Mouse (Mus musculus) ES-Bruce4 (cell line): ENCODE measurements around the gene Nfs1. TPM values are rescaled to one million over a fixed set of nuclear protein-coding genes. Genes with fewer than 3 reads are reported as not detected.
"Not testable (repeated sequence)": the region's sequence is repeated elsewhere in the genome, so short reads cannot be mapped to it uniquely, and the experiment has no call there.

Experiments used
- H3K27ac ChIP-seq: 2 replicates; pipeline ENCODE4 v1.5.1; 2012; ENCODE audit warnings: low read length, inconsistent platforms; ENCODE audit not compliant: insufficient read depth
- H3K27me3 ChIP-seq: 2 replicates; pipeline ENCODE4 v1.6.1; 2012; ENCODE audit warnings: mild to moderate bottlenecking, low read length, inconsistent platforms; ENCODE audit not compliant: control insufficient read depth, poor library complexity, insufficient read depth, severe bottlenecking
- H3K36me3 ChIP-seq: 2 replicates; pipeline ENCODE4 v1.6.1; 2012; ENCODE audit warnings: inconsistent platforms, mild to moderate bottlenecking, low read length, moderate library complexity; ENCODE audit not compliant: control insufficient read depth, poor library complexity, insufficient read depth, severe bottlenecking
- H3K4me1 ChIP-seq: one replicate; pipeline ENCODE4 v1.8.1; 2011; ENCODE audit warnings: low read length; ENCODE audit not compliant: control insufficient read depth, insufficient read depth
- H3K4me3 ChIP-seq: 2 replicates; pipeline ENCODE4 v1.5.1; 2011; ENCODE audit warnings: low read depth, mild to moderate bottlenecking, low read length
- H3K9ac ChIP-seq: 2 replicates; pipeline ENCODE4 v1.6.1; 2012; ENCODE audit warnings: low read depth, mild to moderate bottlenecking, inconsistent platforms; ENCODE audit not compliant: poor library complexity, severe bottlenecking
- H3K9me3 ChIP-seq: replicated peaks from 2 replicates; pipeline ENCODE4 v1.6.1; 2012; ENCODE audit warnings: mild to moderate bottlenecking, low read length, inconsistent platforms; ENCODE audit not compliant: control insufficient read depth, poor library complexity, insufficient read depth, severe bottlenecking
- CTCF ChIP-seq: IDR thresholded peaks from one replicate; pipeline ENCODE4 v1.8.1; 2011; ENCODE audit warnings: low read depth, low read length
- EP300 ChIP-seq: IDR thresholded peaks from 2 replicates; pipeline ENCODE4 v1.6.1; 2011; ENCODE audit warnings: low read depth, low read length; ENCODE audit not compliant: insufficient read depth
- POLR2A ChIP-seq: IDR thresholded peaks from one replicate; pipeline ENCODE4 v1.8.1; 2011; ENCODE audit warnings: low read length; ENCODE audit not compliant: insufficient read depth
- polyA plus RNA-seq: library from polyadenylated mRNA; stranded (reverse); fragments of >200 nt; gene quantifications from 2 replicates; pipeline ENCODE4 v1.2.4, GENCODE M21; 2011; ENCODE audit warnings: low read depth; ENCODE audit not compliant: missing spikeins, insufficient read depth, insufficient read length

The Nfs1 gene
- polyA plus RNA-seq, 1 experiment: 35.8 TPM

DNA sequence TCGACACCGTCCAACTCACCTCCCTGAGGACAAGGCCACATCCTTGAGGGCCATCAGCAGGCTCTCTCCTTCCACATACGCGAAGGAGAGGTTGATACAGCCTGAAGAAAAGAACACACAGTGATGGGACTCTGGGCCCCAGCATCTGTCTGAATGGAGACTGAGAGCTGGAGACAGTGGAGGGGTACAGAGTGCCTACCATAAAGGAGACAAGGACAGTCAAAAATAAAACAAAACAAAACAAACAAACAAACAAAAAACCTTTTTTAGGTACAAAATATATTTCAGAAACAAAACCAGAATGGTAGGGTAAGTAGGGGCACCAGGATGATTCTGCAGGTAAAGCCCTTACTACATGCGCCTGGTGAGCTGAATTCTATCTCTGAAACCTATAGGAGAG lies 17.0 kb downstream of the Nfs1 start, which contains the start of gene Gm28036:
Gm28036 (minus strand) TSS at position 101 of the 400 bp plus-strand sequence.
- TF ChIP-seq CTCF (no peak), EP300 (no peak), POLR2A (no peak)
- Histone ChIP-seq H3K36me3 (no peaks in the 10 kb centered on the region), H3K4me3 (no peak within 1 kb of the TSS), H3K27me3 (no peaks in the 10 kb centered on the region), H3K9ac (no peak within 1 kb of the TSS), H3K4me1 (no peaks in the 10 kb centered on the region), H3K9me3 (no peaks in the 10 kb centered on the region), H3K27ac (no peak within 1 kb of the TSS)

DNA sequence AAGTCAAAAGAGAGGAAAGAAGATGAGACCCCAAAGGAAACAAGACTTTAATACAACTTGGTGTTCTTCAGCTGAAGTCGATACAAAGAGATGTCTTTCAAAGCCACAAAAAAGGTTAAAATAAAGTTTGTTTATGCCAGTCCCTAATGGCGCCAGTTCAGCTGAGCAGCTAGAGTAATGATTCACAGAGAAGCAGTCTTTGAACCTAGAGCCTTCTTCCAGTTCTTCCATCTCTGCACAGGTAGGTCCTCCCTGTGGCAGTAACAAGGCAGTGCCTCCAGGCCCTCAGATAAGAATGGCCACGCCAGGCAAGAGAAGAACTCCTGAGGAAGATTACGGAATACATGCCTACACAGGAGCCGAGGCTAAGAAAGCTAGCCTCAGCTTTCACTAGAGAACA lies 20.3 kb downstream of the Nfs1 start:
- Histone ChIP-seq H3K27ac (no peak overlapping the region), H3K4me3 (no peak overlapping the region), H3K36me3 (no peaks in the 10 kb centered on the region), H3K27me3 (no peaks in the 10 kb centered on the region), H3K9me3 (peaks cover 16% of the 10 kb centered on the region), H3K4me1 (no peaks in the 10 kb centered on the region), H3K9ac (no peak overlapping the region)
- no peak for TF ChIP-seq CTCF
- no peak for TF ChIP-seq EP300
- no peak for TF ChIP-seq POLR2A

DNA sequence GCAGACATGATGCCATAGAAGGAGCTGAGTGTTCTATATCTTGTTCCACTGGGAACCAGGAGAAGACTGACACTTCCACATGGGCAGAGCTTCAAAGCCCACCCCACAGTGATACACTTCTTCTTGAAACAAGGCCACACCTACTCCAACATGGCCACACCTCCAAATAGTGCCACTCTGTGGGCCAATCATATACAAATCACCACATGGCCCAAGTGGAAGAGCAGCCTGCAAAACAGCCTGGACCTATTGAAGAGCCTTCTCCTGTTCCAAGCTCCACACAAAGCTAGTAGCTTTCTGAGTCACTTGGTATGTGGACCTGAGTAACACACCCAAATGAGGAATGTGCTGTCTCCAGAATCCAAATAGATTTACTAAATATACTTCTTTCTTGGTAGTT lies 24.4 kb downstream of the Nfs1 start:
- Histone ChIP-seq H3K27ac (no peak overlapping the region), H3K36me3 (no peaks in the 10 kb centered on the region), H3K27me3 (no peaks in the 10 kb centered on the region), H3K9me3 (peaks cover 21% of the 10 kb centered on the region), H3K4me1 (no peaks in the 10 kb centered on the region), H3K9ac (no peak overlapping the region), H3K4me3 (no peak overlapping the region)
- TF ChIP-seq CTCF (no peak), EP300 (no peak), POLR2A (no peak)

DNA sequence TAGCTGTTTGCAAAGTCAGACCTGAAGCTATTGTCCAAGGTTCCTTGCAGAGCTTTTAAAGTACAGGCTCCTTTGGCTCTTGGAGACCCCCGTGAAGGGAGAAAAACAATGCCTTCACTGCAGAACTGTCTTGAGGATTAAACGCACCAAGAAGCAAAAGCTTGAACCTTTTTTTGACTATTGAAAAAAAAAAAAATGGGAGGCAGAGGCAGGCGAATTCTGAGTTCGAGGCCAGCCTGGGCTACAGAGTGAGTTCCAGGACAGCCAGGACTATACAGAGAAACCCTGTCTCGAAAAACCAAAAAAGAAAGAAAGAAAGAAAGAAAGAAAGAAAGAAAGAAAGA lies 31.9 kb downstream of the Nfs1 start:
- not testable (repeated sequence) for H3K27me3 ChIP-seq, H3K4me1 ChIP-seq, H3K36me3 ChIP-seq
- peak; percentile 6 for TF ChIP-seq POLR2A
- peak overlapping the region; percentile 97 for H3K9ac ChIP-seq
- H3K4me3 ChIP-seq: peak overlapping the region; percentile 47
- H3K27ac ChIP-seq: peak overlapping the region; percentile 73
- peaks cover 10% of the 10 kb centered on the region for H3K9me3 ChIP-seq

DNA sequence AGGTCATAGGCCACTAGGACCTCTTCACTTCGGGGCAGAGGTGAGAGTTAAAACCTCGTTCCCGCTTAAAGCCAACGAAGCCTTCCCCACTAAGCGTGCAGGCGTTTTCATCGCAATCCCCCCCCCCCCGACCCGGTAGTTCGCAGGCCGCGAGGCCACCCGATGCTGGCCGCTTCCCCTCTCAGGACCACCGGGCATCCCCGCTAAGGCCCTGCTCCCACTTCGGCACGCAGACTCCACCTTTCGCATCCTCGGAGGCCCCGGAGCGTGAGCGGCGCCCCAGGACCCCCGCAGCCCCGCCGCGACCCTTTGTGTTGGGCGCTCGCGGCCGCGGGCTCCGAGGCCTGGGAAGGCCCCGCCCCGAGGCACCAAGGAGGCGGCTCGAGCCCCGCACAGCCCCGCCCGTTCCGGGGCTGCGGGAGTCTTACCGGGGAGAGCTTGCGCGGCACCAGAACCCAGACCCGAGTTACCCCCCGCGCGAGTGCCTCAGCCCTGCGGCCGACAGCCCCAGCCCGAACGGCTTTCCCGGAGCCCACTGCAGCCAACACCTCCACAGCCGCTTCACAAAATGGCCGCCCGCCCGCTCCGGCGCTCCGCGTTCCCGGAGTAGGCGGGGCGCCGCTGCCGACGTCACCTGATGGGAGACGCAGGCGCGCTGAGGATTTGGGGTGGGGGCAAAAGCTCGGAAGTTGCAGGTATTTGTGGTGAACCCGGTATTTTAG lies 32.5 kb downstream of the Nfs1 start, which contains the start of the genes Cpne1 and Rbm12:
Cpne1 (minus strand) TSS at position 608 of the 722 bp plus-strand sequence.
Rbm12 (minus strand) TSS at position 621 of the 722 bp plus-strand sequence.
- Histone ChIP-seq H3K4me1 (no peaks in the 10 kb centered on the region), H3K9ac (peak within 1 kb of the TSS; percentile 97), H3K36me3 (peaks cover 3% of the 10 kb centered on the region), H3K9me3 (peaks cover 10% of the 10 kb centered on the region), H3K27me3 (no peaks in the 10 kb centered on the region), H3K4me3 (peak within 1 kb of the TSS; percentile 97), H3K27ac (peak within 1 kb of the TSS; percentile 73)
- TF ChIP-seq POLR2A: peak; percentile 59
- no peak for TF ChIP-seq CTCF
- TF ChIP-seq EP300: no peak

DNA sequence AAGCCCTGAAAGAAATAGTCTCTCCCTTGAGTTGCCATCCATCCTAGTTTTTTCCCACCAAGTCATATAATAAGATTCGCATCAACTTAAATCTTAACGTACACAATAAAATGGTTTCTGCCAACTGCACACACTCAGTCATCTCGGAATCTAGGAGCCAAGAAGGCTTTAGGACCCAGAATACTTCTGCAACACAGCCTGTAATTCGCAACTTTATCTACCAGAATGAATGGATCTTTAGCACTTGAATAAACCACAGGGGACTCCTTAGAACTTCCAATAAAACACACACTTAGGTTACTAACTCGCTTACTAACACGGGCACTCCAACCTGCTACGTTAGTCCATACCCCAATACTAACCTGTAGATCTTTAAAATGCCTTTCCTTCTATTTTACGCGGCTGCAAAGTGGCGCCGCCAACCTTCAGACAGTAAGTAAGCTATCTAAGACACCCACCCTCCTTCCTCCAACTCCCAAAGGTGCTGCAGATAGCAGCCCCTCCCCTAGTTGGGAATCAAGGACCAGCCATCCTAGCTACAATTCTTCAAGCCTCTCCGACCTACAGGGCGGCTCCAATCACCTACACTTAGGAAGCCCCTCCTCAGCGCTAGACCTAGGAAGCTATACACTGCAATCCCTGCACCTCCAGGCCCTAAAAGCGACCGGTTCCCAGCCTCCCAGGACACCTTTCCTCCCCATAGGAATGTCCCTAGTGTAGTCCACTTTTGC lies 33.2 kb downstream of the Nfs1 start:
- no peaks in the 10 kb centered on the region for H3K27me3 ChIP-seq
- peak overlapping the region; percentile 60 for H3K27ac ChIP-seq
- no peaks in the 10 kb centered on the region for H3K4me1 ChIP-seq
- H3K9ac ChIP-seq: peak overlapping the region; percentile 97
- peaks cover 6% of the 10 kb centered on the region for H3K9me3 ChIP-seq
- peaks cover 3% of the 10 kb centered on the region for H3K36me3 ChIP-seq
- H3K4me3 ChIP-seq: peak overlapping the region; percentile 97
- TF ChIP-seq EP300 (no peak), POLR2A (no peak), CTCF (no peak)
